Mouse (Mus musculus) urinary bladder, postnatal 10 days (tissue): Measurements from ENCODE around the gene Kdm2b.

ENCODE experiments used
- DNase-seq: peaks from one replicate; pipeline ENCODE4 v3.0.0; 2022; ENCODE audit warnings: low spot score

The Kdm2b gene

GRCm38 (mm10) chr5:122925534-122925958, 64.1 kb downstream of the Kdm2b start:
- no peak for DNase-seq

- no peak for DNase-seq
Observed at GRCm38 (mm10) chr5:122923871-122924465, 65.7 kb downstream of the Kdm2b start.

GRCm38 (mm10) chr5:122921941-122922340, 67.7 kb downstream of the Kdm2b start:
- no peak for DNase-seq

- DNase-seq: no peak
Observed at GRCm38 (mm10) chr5:122920557-122920956, 69.1 kb downstream of the Kdm2b start.

- DNase-seq: no peak
Observed at GRCm38 (mm10) chr5:122917982-122918711, 71.5 kb downstream of the Kdm2b start.

- no peak for DNase-seq
Observed at GRCm38 (mm10) chr5:122916147-122916546, 73.5 kb downstream of the Kdm2b start.

- no peak for DNase-seq
Observed at GRCm38 (mm10) chr5:122912863-122913262, 76.8 kb downstream of the Kdm2b start.

GRCm38 (mm10) chr5:122909481-122909880, 80.1 kb downstream of the Kdm2b start:
- no peak for DNase-seq

- DNase-seq: no peak
Observed at GRCm38 (mm10) chr5:122908001-122908400, 81.6 kb downstream of the Kdm2b start.

- no peak for DNase-seq
Observed at GRCm38 (mm10) chr5:122907182-122907581, 82.4 kb downstream of the Kdm2b start.

- no peak for DNase-seq
Observed at GRCm38 (mm10) chr5:122903165-122903564, 86.5 kb downstream of the Kdm2b start.

GRCm38 (mm10) chr5:122902228-122902627, 87.4 kb downstream of the Kdm2b start:
- no peak for DNase-seq

- no peak for DNase-seq
Observed at GRCm38 (mm10) chr5:122901666-122902065, 88.0 kb downstream of the Kdm2b start.

- no peak for DNase-seq
Observed at GRCm38 (mm10) chr5:122901179-122901578, 88.4 kb downstream of the Kdm2b start.

GRCm38 (mm10) chr5:122900558-122901171, 89.0 kb downstream of the Kdm2b start:
- no peak for DNase-seq

- peak; percentile 46 for DNase-seq
Observed at GRCm38 (mm10) chr5:122899777-122900557, 89.7 kb downstream of the Kdm2b start.

- DNase-seq: no peak
Observed at GRCm38 (mm10) chr5:122898963-122899776, 90.5 kb downstream of the Kdm2b start.

GRCm38 (mm10) chr5:122898153-122898552, 91.5 kb downstream of the Kdm2b start:
- DNase-seq: no peak

- no peak for DNase-seq
Observed at GRCm38 (mm10) chr5:122894821-122895220, 94.8 kb downstream of the Kdm2b start.

GRCm38 (mm10) chr5:122894007-122894637, 95.5 kb downstream of the Kdm2b start:
- no peak for DNase-seq

GRCm38 (mm10) chr5:122893270-122893669, 96.4 kb downstream of the Kdm2b start:
- no peak for DNase-seq
